Mouse (Mus musculus) limb, embryonic 12.5 days (tissue): ENCODE measurements at regions not wholly inside any gene's neighbourhood (a gene's known extent, or its start where the extent isn't known, plus 50 kb on each side); places are given as distances from the start of the nearest gene placed in this dataset.

Experiments
- ATAC-seq: fragments of 200-750 bp; cut with Nextera tagmentation; 2 replicates; pipeline ENCODE4 v1.8.0; 2017; ENCODE audit warnings: low read depth, moderate TSS enrichment; ENCODE audit not compliant: insufficient number of reproducible peaks, insufficient read depth, low FRiP score, low TSS enrichment
- H3K27ac ChIP-seq: fragments of 300-500 bp; sonication (generic); 2 replicates; pipeline ENCODE4 v1.5.1; 2016; ENCODE audit warnings: mild to moderate bottlenecking, moderate library complexity
- H3K27me3 ChIP-seq: fragments of 300-500 bp; sonication (generic); 2 replicates; pipeline ENCODE4 v1.6.1; 2016; ENCODE audit warnings: mild to moderate bottlenecking, moderate library complexity
- H3K36me3 ChIP-seq: fragments of 300-500 bp; sonication (generic); 2 replicates; pipeline ENCODE4 v1.6.1; 2016; ENCODE audit warnings: mild to moderate bottlenecking, moderate library complexity
- H3K4me1 ChIP-seq: fragments of 300-500 bp; sonication (generic); replicated peaks from 2 replicates; pipeline ENCODE4 v1.6.1; 2016
- H3K4me2 ChIP-seq: fragments of 300-500 bp; sonication (generic); 2 replicates; pipeline ENCODE4 v1.6.1; 2016; ENCODE audit warnings: mild to moderate bottlenecking, moderate library complexity
- H3K4me3 ChIP-seq: fragments of 300-500 bp; sonication (generic); replicated peaks from 2 replicates; pipeline ENCODE4 v1.5.1; 2016; ENCODE audit warnings: mild to moderate bottlenecking
- H3K9ac ChIP-seq: fragments of 300-500 bp; sonication (generic); replicated peaks from 2 replicates; pipeline ENCODE4 v1.6.1; 2016; ENCODE audit warnings: mild to moderate bottlenecking, moderate library complexity
- H3K9me3 ChIP-seq: fragments of 300-500 bp; sonication (generic); 2 replicates; pipeline ENCODE4 v1.6.1; 2016; ENCODE audit warnings: mild to moderate bottlenecking, moderate library complexity
- WGBS: fragments of 180-500 bp; shearing (Covaris S2); methylation state at CpG from one replicate; pipeline ENCODE4 v1.1.7; 2016; 5-methylcytosine and 5-hydroxymethylcytosine counted together

GRCm38 (mm10) chr6:51016441-51017070 lies 362.3 kb upstream of the Npvf start:
- Histone ChIP-seq H3K4me3 (no peak overlapping the region), H3K4me2 (no peak overlapping the region), H3K36me3 (no peaks in the 10 kb centered on the region), H3K9ac (no peak overlapping the region), H3K9me3 (no peaks in the 10 kb centered on the region), H3K27me3 (peaks cover 25% of the 10 kb centered on the region), H3K4me1 (peaks cover 23% of the 10 kb centered on the region), H3K27ac (peak overlapping the region; percentile 41; the same call in 1 of the 2 replicates)
- 63% methylated on average over 5 of the region's 5 CpGs for WGBS
- ATAC-seq, result no peak

- H3K27ac ChIP-seq, result no peak overlapping the region
Measured at GRCm38 (mm10) chr6:51017260-51017999, 363.2 kb upstream of the Npvf start.

GRCm38 (mm10) chr6:51021206-51021605 lies 367.0 kb upstream of the Npvf start:
- no peak overlapping the region for H3K4me2 ChIP-seq
- no peak for ATAC-seq
- 87% methylated on average over 6 of the region's 6 CpGs for WGBS
- peaks cover 26% of the 10 kb centered on the region for H3K27me3 ChIP-seq
- H3K36me3 ChIP-seq, result no peaks in the 10 kb centered on the region
- H3K4me1 ChIP-seq, result peaks cover 22% of the 10 kb centered on the region
- H3K27ac ChIP-seq, result no peak overlapping the region
- H3K9ac ChIP-seq, result no peak overlapping the region
- no peaks in the 10 kb centered on the region for H3K9me3 ChIP-seq
- H3K4me3 ChIP-seq, result no peak overlapping the region

More at GRCm38 (mm10) chr6:51017260-51017999, 363.2 kb upstream of the Npvf start:
- no peak overlapping the region for H3K9ac ChIP-seq
- WGBS, result 49% methylated on average over 9 of the region's 9 CpGs
- H3K27me3 ChIP-seq, result peaks cover 16% of the 10 kb centered on the region
- H3K36me3 ChIP-seq, result no peaks in the 10 kb centered on the region
- H3K9me3 ChIP-seq, result no peaks in the 10 kb centered on the region
- peaks cover 22% of the 10 kb centered on the region for H3K4me1 ChIP-seq
- H3K4me2 ChIP-seq, result no peak overlapping the region
- no peak overlapping the region for H3K4me3 ChIP-seq
- peak; percentile 37; the same call in 1 of the 2 replicates for ATAC-seq

GRCm38 (mm10) chr6:51023361-51023760 lies 369.1 kb upstream of the Npvf start:
- Histone ChIP-seq H3K4me3 (no peak overlapping the region), H3K4me1 (peaks cover 3% of the 10 kb centered on the region; the same call in 1 of the 2 replicates), H3K4me2 (no peak overlapping the region), H3K9me3 (no peaks in the 10 kb centered on the region), H3K27ac (no peak overlapping the region), H3K36me3 (no peaks in the 10 kb centered on the region), H3K9ac (no peak overlapping the region), H3K27me3 (peaks cover 30% of the 10 kb centered on the region)
- ATAC-seq, result no peak
- WGBS, result 86% methylated on average over 6 of the region's 6 CpGs

- H3K4me2 ChIP-seq, result no peak overlapping the region
- WGBS, result 76% methylated on average over 3 of the region's 3 CpGs
- no peak for ATAC-seq
- H3K4me1 ChIP-seq, result peaks cover 3% of the 10 kb centered on the region; the same call in 1 of the 2 replicates
- no peak overlapping the region for H3K4me3 ChIP-seq
- peaks cover 34% of the 10 kb centered on the region for H3K27me3 ChIP-seq
- H3K9ac ChIP-seq, result no peak overlapping the region
- no peaks in the 10 kb centered on the region for H3K9me3 ChIP-seq
- H3K36me3 ChIP-seq, result no peaks in the 10 kb centered on the region
- H3K27ac ChIP-seq, result no peak overlapping the region
Measured at GRCm38 (mm10) chr6:51024756-51025155, 370.5 kb upstream of the Npvf start.

- no peak overlapping the region for H3K4me2 ChIP-seq
- WGBS, result 62% methylated on average over 3 of the region's 3 CpGs
- H3K27ac ChIP-seq, result no peak overlapping the region
- H3K27me3 ChIP-seq, result peaks cover 39% of the 10 kb centered on the region
- no peaks in the 10 kb centered on the region for H3K9me3 ChIP-seq
- H3K4me3 ChIP-seq, result no peak overlapping the region
- no peaks in the 10 kb centered on the region for H3K36me3 ChIP-seq
- H3K4me1 ChIP-seq, result peaks cover 3% of the 10 kb centered on the region; the same call in 1 of the 2 replicates
- no peak for ATAC-seq
- H3K9ac ChIP-seq, result no peak overlapping the region
Measured at GRCm38 (mm10) chr6:51025411-51025810, 371.2 kb upstream of the Npvf start.

GRCm38 (mm10) chr6:51027296-51027695 lies 373.1 kb upstream of the Npvf start:
- H3K4me2 ChIP-seq, result no peak overlapping the region
- no peak overlapping the region for H3K27ac ChIP-seq
- no peaks in the 10 kb centered on the region; the same call in 1 of the 2 replicates for H3K4me1 ChIP-seq
- no peaks in the 10 kb centered on the region for H3K36me3 ChIP-seq
- H3K9me3 ChIP-seq, result no peaks in the 10 kb centered on the region
- no peak overlapping the region for H3K4me3 ChIP-seq
- 57% methylated on average over 2 of the region's 2 CpGs for WGBS
- H3K27me3 ChIP-seq, result peaks cover 36% of the 10 kb centered on the region
- H3K9ac ChIP-seq, result no peak overlapping the region
- ATAC-seq, result no peak

GRCm38 (mm10) chr6:51029516-51029915 lies 375.3 kb upstream of the Npvf start:
- Histone ChIP-seq H3K27ac (no peak overlapping the region), H3K9me3 (no peaks in the 10 kb centered on the region), H3K9ac (no peak overlapping the region), H3K36me3 (no peaks in the 10 kb centered on the region), H3K4me2 (no peak overlapping the region), H3K4me1 (no peaks in the 10 kb centered on the region), H3K4me3 (no peak overlapping the region), H3K27me3 (peaks cover 31% of the 10 kb centered on the region)
- no peak for ATAC-seq
- WGBS, result 92% methylated on average over 3 of the region's 3 CpGs

- peaks cover 30% of the 10 kb centered on the region for H3K27me3 ChIP-seq
- no peak for ATAC-seq
Measured at GRCm38 (mm10) chr6:51029953-51030352, 375.7 kb upstream of the Npvf start.

GRCm38 (mm10) chr6:51033835-51034234 lies 379.6 kb upstream of the Npvf start:
- Histone ChIP-seq H3K9ac (no peak overlapping the region), H3K4me3 (no peak overlapping the region), H3K27ac (no peak overlapping the region), H3K4me1 (peaks cover 10% of the 10 kb centered on the region), H3K9me3 (no peaks in the 10 kb centered on the region), H3K4me2 (no peak overlapping the region), H3K27me3 (peaks cover 44% of the 10 kb centered on the region), H3K36me3 (no peaks in the 10 kb centered on the region)
- WGBS, result 80% methylated on average over 6 of the region's 6 CpGs
- no peak for ATAC-seq

More at GRCm38 (mm10) chr6:51029953-51030352, 375.7 kb upstream of the Npvf start:
- WGBS, result 85% methylated on average over 3 of the region's 3 CpGs
- Histone ChIP-seq H3K4me3 (no peak overlapping the region), H3K4me1 (no peaks in the 10 kb centered on the region), H3K27ac (no peak overlapping the region), H3K9me3 (no peaks in the 10 kb centered on the region), H3K4me2 (no peak overlapping the region), H3K36me3 (no peaks in the 10 kb centered on the region), H3K9ac (no peak overlapping the region)

GRCm38 (mm10) chr6:51036074-51036473 lies 381.8 kb upstream of the Npvf start:
- no peak overlapping the region for H3K4me2 ChIP-seq

More at GRCm38 (mm10) chr6:51036074-51036473, 381.8 kb upstream of the Npvf start:
- ATAC-seq, result no peak
- Histone ChIP-seq H3K9ac (no peak overlapping the region), H3K27ac (no peak overlapping the region), H3K9me3 (no peaks in the 10 kb centered on the region), H3K27me3 (peaks cover 39% of the 10 kb centered on the region), H3K4me1 (peaks cover 23% of the 10 kb centered on the region), H3K36me3 (no peaks in the 10 kb centered on the region), H3K4me3 (no peak overlapping the region)
- WGBS, result 76% methylated on average over 4 of the region's 4 CpGs
